Comparison of ENCODE assay signal across 8 mouse cellular contexts in the genomic region with DNA sequence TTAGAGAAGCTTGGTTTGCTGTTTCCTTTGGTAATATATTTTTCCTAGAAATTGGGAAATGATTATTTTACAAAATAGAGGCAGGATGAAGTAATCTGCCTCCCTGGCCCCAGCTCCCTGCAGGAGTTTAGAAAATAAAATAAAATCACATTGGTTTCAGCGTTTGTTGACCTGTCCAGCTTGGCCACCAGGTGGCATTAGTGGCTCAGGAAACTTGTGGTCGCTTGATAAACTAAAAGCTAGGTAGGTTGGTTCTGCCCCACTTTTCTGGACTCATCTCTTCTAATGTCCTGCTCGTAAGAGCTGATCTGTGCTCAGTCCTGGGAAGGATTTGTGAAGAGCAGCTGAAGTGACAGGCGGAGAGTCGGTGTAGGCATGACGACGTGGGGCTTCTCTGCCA. TPM values are rescaled to one million over a fixed set of nuclear protein-coding genes. Genes with fewer than 3 reads are reported as not detected.
DNase-seq lines count a peak whose midpoint lies in the region; ATAC-seq lines count a peak whose summit lies in the region.
"Had no signal": no experiment of that assay in that cellular context is flagged by ENCODE, and none has a peak within 500 bp of the region (broad histone marks: within the 10 kb centered on the region; RNA-seq: fewer than 3 reads in every experiment).

No protein-coding gene starts in this region.

- WGBS in hindbrain, embryonic 16.5 days: 60% methylated on average over 7 of the region's 7 CpGs
- WGBS in limb, embryonic 11.5 days: 67% methylated on average over 7 of the region's 7 CpGs

- no peaks in the 10 kb centered on the region for H3K9me3 ChIP-seq in hindbrain, embryonic 16.5 days (ENCODE audit: control insufficient read depth, low read length)
- H3K9me3 ChIP-seq in limb, embryonic 11.5 days (ENCODE audit: control insufficient read depth, low read length): no peaks in the 10 kb centered on the region

- H3K4me3 ChIP-seq in hindbrain, embryonic 16.5 days (ENCODE audit: low read length): no peak overlapping the region
- H3K4me3 ChIP-seq in limb, embryonic 11.5 days (ENCODE audit: low read depth, low read length): no peak overlapping the region

- H3K4me2 ChIP-seq in hindbrain, embryonic 16.5 days (ENCODE audit: low read length): no peak overlapping the region
- no peak overlapping the region for H3K4me2 ChIP-seq in limb, embryonic 11.5 days (ENCODE audit: low read depth, severe bottlenecking)

- no peaks in the 10 kb centered on the region for H3K27me3 ChIP-seq in hindbrain, embryonic 16.5 days (replicated peaks; ENCODE audit: control insufficient read depth, insufficient read depth, low read length)
- no peaks in the 10 kb centered on the region for H3K27me3 ChIP-seq in limb, embryonic 11.5 days (ENCODE audit: control insufficient read depth, insufficient read depth, low read length)

- no peak overlapping the region for H3K27ac ChIP-seq in hindbrain, embryonic 16.5 days (ENCODE audit: low read depth, low read length)
- H3K27ac ChIP-seq in limb, embryonic 11.5 days (replicated peaks; ENCODE audit: low read depth, low read length): no peak overlapping the region

- peaks cover 19% of the 10 kb centered on the region for H3K4me1 ChIP-seq in hindbrain, embryonic 16.5 days (ENCODE audit: control insufficient read depth, insufficient read depth, low read depth, low read length)
- peaks cover 8% of the 10 kb centered on the region; the same call in 1 of the 2 replicates for H3K4me1 ChIP-seq in limb, embryonic 11.5 days (ENCODE audit: control insufficient read depth, insufficient read depth, low read length)

- peak; percentile 15; the same call in 1 of the 2 replicates for ATAC-seq in hindbrain, embryonic 16.5 days
- no peak for ATAC-seq in limb, embryonic 11.5 days (ENCODE audit: insufficient number of reproducible peaks, low FRiP score, low TSS enrichment, low read depth)

- H3K36me3 ChIP-seq in hindbrain, embryonic 16.5 days (ENCODE audit: control insufficient read depth, insufficient read depth, low read length): peaks cover 19% of the 10 kb centered on the region
- peaks cover 15% of the 10 kb centered on the region; the same call in 1 of the 2 replicates for H3K36me3 ChIP-seq in limb, embryonic 11.5 days (ENCODE audit: control insufficient read depth, insufficient read depth, low read length)

- DNase-seq in ovary, adult 18-20 months (ENCODE audit: low spot score): peak; percentile 24
- DNase-seq in ovary, postnatal 10 days (ENCODE audit: low spot score): no peak
- DNase-seq in ZHBTc4 (ENCODE audit: low read depth, low spot score): peak; percentile 85
- DNase-seq in cerebellum, postnatal 14 days: peak; percentile 85 to 88
- DNase-seq in limb, embryonic 11.5 days (ENCODE audit: low spot score): peak; percentile 78
- DNase-seq in retina, postnatal 1 day: peak; percentile 77

- no peak overlapping the region for H3K9ac ChIP-seq in hindbrain, embryonic 16.5 days (ENCODE audit: low read depth, low read length)
- no peak overlapping the region for H3K9ac ChIP-seq in limb, embryonic 11.5 days (ENCODE audit: low read length)

RNA-seq across cellular contexts. Expression of gene Ngdn, which starts 9.0 kb away (rescaled TPM):
- polyA plus RNA-seq in hindbrain, embryonic 16.5 days (2015; fragmentation: Nextera tagmentation; extraction: Ambion mirVana): 48.2 and 50.6 TPM in 2 replicates
- 99.5 and 100 TPM in 2 replicates for polyA plus RNA-seq in limb, embryonic 11.5 days (2014; fragmentation: Nextera tagmentation; extraction: Ambion mirVana)

RNA-seq across cellular contexts. Expression of gene Myh7, which starts 29.8 kb away (rescaled TPM):
- 8.5 and 10.6 TPM in 2 replicates for polyA plus RNA-seq in hindbrain, embryonic 16.5 days (2015; fragmentation: Nextera tagmentation; extraction: Ambion mirVana)
- 0.92 and 1.5 TPM in 2 replicates for polyA plus RNA-seq in limb, embryonic 11.5 days (2014; fragmentation: Nextera tagmentation; extraction: Ambion mirVana)

RNA-seq across cellular contexts. Expression of gene Gm17428, which starts 47.5 kb away (rescaled TPM):
- polyA plus RNA-seq in hindbrain, embryonic 16.5 days (2015; fragmentation: Nextera tagmentation; extraction: Ambion mirVana): not detected in 2 replicates
- not detected in 2 replicates for polyA plus RNA-seq in limb, embryonic 11.5 days (2014; fragmentation: Nextera tagmentation; extraction: Ambion mirVana)
- polyA plus RNA-seq: heart, embryonic 14.5 days had no signal

RNA-seq across cellular contexts. Expression of gene Myh6, which starts 57.5 kb away (rescaled TPM):
- polyA plus RNA-seq in hindbrain, embryonic 16.5 days (2015; fragmentation: Nextera tagmentation; extraction: Ambion mirVana): 1.6 and 1.8 TPM in 2 replicates
- polyA plus RNA-seq in limb, embryonic 11.5 days (2014; fragmentation: Nextera tagmentation; extraction: Ambion mirVana): 0.77 and 1.7 TPM in 2 replicates
